In the genomic region with DNA sequence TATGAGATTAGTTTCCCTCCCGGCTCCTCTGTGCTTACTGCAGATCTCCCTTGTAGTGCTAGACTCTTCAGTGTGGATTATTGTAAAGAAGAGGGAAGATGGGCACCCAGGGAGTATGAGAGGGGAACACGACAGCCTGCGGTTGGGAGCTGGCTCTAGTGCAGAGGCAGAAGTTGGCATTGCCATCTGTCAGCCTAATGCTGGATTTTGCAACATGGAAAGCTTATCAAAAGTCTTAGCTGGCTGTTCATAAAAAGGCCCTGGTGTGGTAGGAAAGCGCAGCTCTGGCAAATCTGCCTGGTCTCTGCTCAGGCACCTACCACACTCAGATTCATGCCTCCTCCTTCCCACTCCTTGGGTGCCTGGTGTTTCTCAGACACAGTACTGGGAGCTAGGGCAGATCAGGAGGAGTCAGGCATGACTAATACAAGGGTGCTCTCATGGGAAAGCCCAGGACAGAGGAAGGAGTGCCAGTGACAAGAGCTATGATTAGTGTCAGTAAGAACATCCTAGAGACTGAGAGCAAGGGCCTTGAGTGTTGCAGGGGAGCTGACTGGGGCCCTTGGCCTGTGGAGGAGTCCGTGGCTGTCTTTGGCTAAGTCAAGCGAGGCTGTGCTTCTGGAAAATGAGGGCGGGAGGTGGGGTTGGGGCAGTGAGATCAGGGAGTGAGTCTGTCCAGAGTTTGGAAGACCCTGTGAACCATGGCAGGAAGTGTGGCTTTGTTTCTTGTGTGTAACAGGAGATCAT, we compare ENCODE assay signal across 8 mouse cellular contexts.
A peak's percentile ranks its signal among the peaks of the same experiment; 100 is the strongest.
DNase-seq lines count a peak whose midpoint lies in the region; ATAC-seq and TF ChIP-seq lines count a peak whose summit lies in the region.
"Had no signal": no experiment of that assay in that cellular context is flagged by ENCODE, and none has a peak within 500 bp of the region (broad histone marks: within the 10 kb centered on the region; RNA-seq: fewer than 3 reads in every experiment).

No protein-coding gene starts in this region.

- no peak overlapping the region for H3K4me3 ChIP-seq in heart, embryonic 13.5 days
- no peak overlapping the region for H3K4me3 ChIP-seq in CH12.LX (replicated peaks in 1 of 3; ENCODE audit: low read depth in 2 of 3, low read length in 2 of 3, poor library complexity in 1 of 3)

- in situ Hi-C loops in CH12.LX (cut with MboI; ENCODE audit: low pct_ligation_motif_present, low pct_unique_long_range_greater_than_20kb, low sequenced_read_pairs): no loop called here

- peaks cover 30% of the 10 kb centered on the region for H3K4me1 ChIP-seq in heart, embryonic 13.5 days
- peaks cover 8 to 58% of the 10 kb centered on the region in 2 experiments for H3K4me1 ChIP-seq in CH12.LX (ENCODE audit: control insufficient read depth in 1 of 2, insufficient read depth in 2 of 2)

- intact Hi-C loops in heart, postnatal 36 days (cut with DNase I): no loop called here

- ATAC-seq in heart, embryonic 13.5 days (ENCODE audit: extremely low read depth, insufficient number of reproducible peaks, low FRiP score, low TSS enrichment): no peak

- TF ChIP-seq CTCF in CH12.LX (conservative IDR thresholded peaks at IDR 0.05 in 1 of 2, IDR thresholded peaks at IDR 0.05 in 1 of 2; ENCODE audit: low read depth in 2 of 2, low read length in 2 of 2): no peak

- H3K79me2 ChIP-seq in CH12.LX (replicated peaks; ENCODE audit: control insufficient read depth, extremely low read depth, insufficient read depth, poor library complexity, severe bottlenecking): no peaks in the 10 kb centered on the region

- 56% methylated on average over 7 of the region's 7 CpGs for WGBS in heart, embryonic 13.5 days

- peaks cover 21% of the 10 kb centered on the region for H3K36me3 ChIP-seq in heart, embryonic 13.5 days
- peaks cover 20 to 41% of the 10 kb centered on the region in 2 experiments for H3K36me3 ChIP-seq in CH12.LX (replicated peaks in 1 of 2; ENCODE audit: control insufficient read depth in 1 of 2, insufficient read depth in 1 of 2, low read length in 1 of 2)

- no peak for DNase-seq in heart, postnatal 36 days
- DNase-seq in 3T3-L1 (ENCODE audit: low read depth, low spot score): peak; percentile 29
- DNase-seq in CH12.LX (ENCODE audit: extremely low read depth): peak; percentile 13
- peak; percentile 40 for DNase-seq in layer of hippocampus, adult 9-11 months
- no peak for DNase-seq in natural killer cell, adult 2 months (ENCODE audit: low spot score in 2 of 2)
- DNase-seq in right cerebral cortex, postnatal 14 days: no peak
- DNase-seq: left cerebral cortex, postnatal 4 days had no signal

- H3K4me2 ChIP-seq in heart, embryonic 13.5 days: no peak overlapping the region
- H3K4me2 ChIP-seq in CH12.LX (ENCODE audit: insufficient read depth, low read depth, poor library complexity, severe bottlenecking): no peak overlapping the region

- TF ChIP-seq POLR2A in CH12.LX (IDR thresholded peaks at IDR 0.05; ENCODE audit: low read depth, low read length): no peak

- peaks cover 20% of the 10 kb centered on the region for H3K27me3 ChIP-seq in heart, embryonic 13.5 days (replicated peaks)
- no peaks in the 10 kb centered on the region for H3K27me3 ChIP-seq in CH12.LX (replicated peaks)

- no peaks in the 10 kb centered on the region for H3K9me3 ChIP-seq in heart, embryonic 13.5 days
- no peaks in the 10 kb centered on the region for H3K9me3 ChIP-seq in CH12.LX (replicated peaks; ENCODE audit: low read length)

- TF ChIP-seq RAD21 in CH12.LX (IDR thresholded peaks at IDR 0.05; ENCODE audit: low read depth, low read length): no peak

- H3K9ac ChIP-seq in heart, embryonic 13.5 days: no peak overlapping the region
- H3K9ac ChIP-seq in CH12.LX (ENCODE audit: insufficient read depth, low read depth): no peak overlapping the region

- H3K27ac ChIP-seq in heart, embryonic 13.5 days (replicated peaks): peak overlapping the region; percentile 43
- peak overlapping the region; percentile 4; the same call in 1 of the 2 replicates for H3K27ac ChIP-seq in CH12.LX (ENCODE audit: insufficient read depth, low read depth)

- no peak for TF ChIP-seq EP300 in CH12.LX (IDR thresholded peaks at IDR 0.05; ENCODE audit: low read length)

- dilution Hi-C loops in CH12.LX (cut with MboI; ENCODE audit: extremely low pct_ligation_motif_present, extremely low pct_unique_long_range_greater_than_20kb, low sequenced_read_pairs): no loop called here

TF ChIP-seq in CH12.LX, 34 proteins besides CTCF, POLR2A, EP300 and RAD21:
- TF ChIP-seq ZNF384 (IDR thresholded peaks at IDR 0.05; ENCODE audit: low read depth, low read length) (no peak), ZMIZ1 (IDR thresholded peaks at IDR 0.05; ENCODE audit: low read depth, low read length) (no peak), JUN (IDR thresholded peaks at IDR 0.05; ENCODE audit: insufficient read depth, low read depth, low read length) (no peak), PAX5 (IDR thresholded peaks at IDR 0.05; ENCODE audit: low read length) (no peak), ZKSCAN1 (IDR thresholded peaks at IDR 0.05; ENCODE audit: borderline replicate concordance, low read depth, low read length) (no peak), RCOR1 (conservative IDR thresholded peaks at IDR 0.05; ENCODE audit: low read depth, low read length) (no peak), NELFE (IDR thresholded peaks at IDR 0.05; ENCODE audit: low read depth, low read length) (no peak), CHD2 (IDR thresholded peaks at IDR 0.05; ENCODE audit: low read length) (no peak), TCF12 (IDR thresholded peaks at IDR 0.05; ENCODE audit: low read depth, low read length) (no peak), MAX (IDR thresholded peaks at IDR 0.05; ENCODE audit: low read length) (no peak), SIN3A (IDR thresholded peaks at IDR 0.05; ENCODE audit: low read length) (no peak), UBTF (IDR thresholded peaks at IDR 0.05; ENCODE audit: low read depth, low read length) (no peak), KAT2A (IDR thresholded peaks at IDR 0.05; ENCODE audit: insufficient replicate concordance, low read length) (no peak), CHD1 (IDR thresholded peaks at IDR 0.05; ENCODE audit: low read depth, low read length) (no peak), ETS1 (conservative IDR thresholded peaks at IDR 0.05; ENCODE audit: low read depth, low read length) (no peak), GABPA (IDR thresholded peaks at IDR 0.05; ENCODE audit: insufficient replicate concordance, low read depth, low read length) (no peak), IRF4 (IDR thresholded peaks at IDR 0.05; ENCODE audit: low read depth, low read length) (no peak)

Comparison
In these comparisons a context has a peak if more than half of its experiments do, and no peak if none do; other contexts are left out.
1. DNase-seq: peak in 3T3-L1 (single experiment), CH12.LX (single experiment) and layer of hippocampus, adult 9-11 months (single experiment); none in heart, postnatal 36 days (0 of 2), natural killer cell, adult 2 months (0 of 2) and right cerebral cortex, postnatal 14 days (single experiment).